In the genomic region with DNA sequence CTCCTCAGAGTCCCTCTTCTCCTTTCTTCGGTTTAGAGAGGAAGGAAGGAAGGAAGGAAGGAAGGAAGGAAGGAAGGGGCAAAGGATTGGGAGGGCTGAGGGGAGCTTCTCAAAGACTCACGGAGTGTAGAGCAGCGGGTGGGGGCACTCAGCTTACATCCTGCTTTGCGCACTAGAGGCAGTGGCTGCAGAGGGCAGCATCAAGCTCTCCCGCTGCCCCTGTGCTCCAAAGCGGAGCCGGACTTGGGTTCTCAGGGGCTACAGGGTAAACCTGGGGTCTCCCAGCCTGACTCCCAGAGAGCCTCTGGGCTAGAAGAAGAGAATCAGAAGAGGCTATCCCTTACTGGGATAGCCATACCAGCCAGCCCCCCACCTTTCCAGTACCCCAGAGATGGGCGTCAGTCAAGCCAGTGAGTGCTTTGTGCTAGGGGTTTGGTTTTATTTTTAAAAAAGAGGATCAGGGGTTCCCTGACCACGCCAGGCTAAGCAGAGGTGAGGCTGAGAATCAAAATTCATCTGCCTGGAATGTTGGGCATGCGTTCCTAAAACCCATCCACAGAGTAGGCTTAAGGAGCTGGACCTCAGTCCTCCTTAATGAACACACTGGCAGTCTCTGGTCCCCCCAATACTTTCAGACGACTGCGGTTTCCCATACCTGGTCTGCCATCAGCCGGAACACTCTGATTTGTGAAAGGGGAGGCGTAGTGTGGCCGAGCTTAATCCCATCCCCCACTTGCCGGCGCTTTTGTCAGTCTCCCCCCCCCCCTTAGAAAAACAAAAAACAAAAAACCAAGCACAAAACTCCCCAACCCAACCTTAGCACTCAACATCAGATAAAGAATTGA, we compare ENCODE assay signal across 10 mouse cellular contexts. TPM values are rescaled to one million over a fixed set of nuclear protein-coding genes. Genes with fewer than 3 reads are reported as not detected.
DNase-seq lines count a peak whose midpoint lies in the region; ATAC-seq and TF ChIP-seq lines count a peak whose summit lies in the region.
"Had no signal": no experiment of that assay in that cellular context is flagged by ENCODE, and none has a peak within 500 bp of the region (broad histone marks: within the 10 kb centered on the region; RNA-seq: fewer than 3 reads in every experiment).

No protein-coding gene starts in this region.

- peaks cover 6% of the 10 kb centered on the region; the same call in 1 of the 2 replicates for H3K36me3 ChIP-seq in limb, embryonic 12.5 days
- H3K36me3 ChIP-seq in stomach, postnatal 0 days (ENCODE audit: control insufficient read depth, insufficient read depth, low read length): no peaks in the 10 kb centered on the region

- TF ChIP-seq EP300 in stomach, postnatal 0 days (optimal IDR thresholded peaks at IDR 0.05): no peak

- intact Hi-C loops in gastrocnemius, adult 2 months (cut with DNase I): no loop called here
- intact Hi-C loops in gastrocnemius, postnatal 36 days (cut with DNase I): no loop called here

- H3K9me3 ChIP-seq in limb, embryonic 12.5 days: no peaks in the 10 kb centered on the region
- H3K9me3 ChIP-seq in stomach, postnatal 0 days (ENCODE audit: control insufficient read depth, low read length): no peaks in the 10 kb centered on the region

- ATAC-seq in limb, embryonic 12.5 days (ENCODE audit: insufficient number of reproducible peaks, insufficient read depth, low FRiP score, low TSS enrichment, low read depth): no peak
- ATAC-seq in stomach, postnatal 0 days (ENCODE audit: low FRiP score, low TSS enrichment): no peak
- no peak for ATAC-seq in inflammation-experienced regulatory T-cells, adult 6 months

- peak overlapping the region; percentile 80 for H3K4me3 ChIP-seq in gastrocnemius, adult 2 months
- peak overlapping the region; percentile 97 for H3K4me3 ChIP-seq in limb, embryonic 12.5 days (replicated peaks)
- H3K4me3 ChIP-seq in stomach, postnatal 0 days (ENCODE audit: low read depth, low read length): peak overlapping the region; percentile 61
- H3K4me3 ChIP-seq: myocyte had no signal

- 3% methylated on average over 17 of the region's 17 CpGs for WGBS in limb, embryonic 12.5 days
- WGBS in stomach, postnatal 0 days: 18% methylated on average over 16 of the region's 17 CpGs

- peaks cover 67% of the 10 kb centered on the region for H3K4me1 ChIP-seq in limb, embryonic 12.5 days (replicated peaks)
- peaks cover 6% of the 10 kb centered on the region for H3K4me1 ChIP-seq in stomach, postnatal 0 days (replicated peaks; ENCODE audit: control insufficient read depth, insufficient read depth)

- peak overlapping the region; percentile 73 for H3K27ac ChIP-seq in gastrocnemius, adult 2 months
- H3K27ac ChIP-seq in limb, embryonic 12.5 days: peak overlapping the region; percentile 98
- H3K27ac ChIP-seq in stomach, postnatal 0 days (replicated peaks): no peak overlapping the region

- peak overlapping the region; percentile 98 for H3K9ac ChIP-seq in limb, embryonic 12.5 days (replicated peaks)
- H3K9ac ChIP-seq in stomach, postnatal 0 days (ENCODE audit: low read length): peak overlapping the region; percentile 67

- peak overlapping the region; percentile 83 for H3K4me2 ChIP-seq in limb, embryonic 12.5 days
- H3K4me2 ChIP-seq in stomach, postnatal 0 days (replicated peaks; ENCODE audit: low read depth): peak overlapping the region; percentile 92

- peaks cover 17% of the 10 kb centered on the region for H3K27me3 ChIP-seq in limb, embryonic 12.5 days
- H3K27me3 ChIP-seq in stomach, postnatal 0 days (ENCODE audit: control insufficient read depth, insufficient read depth, low read length): peaks cover 7% of the 10 kb centered on the region; the same call in 1 of the 2 replicates

- no peak for DNase-seq in gastrocnemius, adult 2 months
- DNase-seq in gastrocnemius, postnatal 36 days: no peak
- peak; percentile 29 for DNase-seq in right cerebral cortex, postnatal 25 days
- no peak for DNase-seq in right cerebral cortex, adult 2 months (ENCODE audit: low spot score in 2 of 2)
- no peak for DNase-seq in stomach, postnatal 0 days (ENCODE audit: low spot score)
- no peak for DNase-seq in spleen, postnatal 4 days (ENCODE audit: low spot score in 2 of 2)
- DNase-seq: kidney, adult 8-10 months had no signal

- no peak for TF ChIP-seq CTCF in gastrocnemius, adult 2 months (IDR thresholded peaks at IDR 0.05)
- TF ChIP-seq CTCF in stomach, postnatal 0 days (IDR thresholded peaks at IDR 0.05; ENCODE audit: low read depth): peak; percentile 26

RNA-seq across cellular contexts. Expression of a gene that starts 2.0 kb away (rescaled TPM):
- 1 to 10 TPM; 1.2 to 3.0 TPM for total RNA-seq in gastrocnemius, adult 2 months (2021)
- 1 to 10 TPM; 2.0 to 3.0 TPM for total RNA-seq in gastrocnemius, postnatal 36 days (2021)
- 25.5 and 26.9 TPM in 2 replicates for polyA plus RNA-seq in limb, embryonic 12.5 days (2016; fragmentation: Nextera tagmentation; extraction: Ambion mirVana)
- 1.8 and 2.0 TPM in 2 replicates for polyA plus RNA-seq in stomach, postnatal 0 days (2015; fragmentation: Nextera tagmentation; extraction: Ambion mirVana)
- not detected for polyA plus RNA-seq in inflammation-experienced regulatory T-cells, adult 6 months (2017; shearing (Covaris generic))

RNA-seq across cellular contexts. Expression of a gene that starts 14.0 kb away (rescaled TPM):
- total RNA-seq in gastrocnemius, adult 2 months (2021): not detected
- total RNA-seq in gastrocnemius, postnatal 36 days (2021): not detected
- 0.20 and 0.40 TPM in 2 replicates for polyA plus RNA-seq in limb, embryonic 12.5 days (2016; fragmentation: Nextera tagmentation; extraction: Ambion mirVana)
- polyA plus RNA-seq in stomach, postnatal 0 days (2015; fragmentation: Nextera tagmentation; extraction: Ambion mirVana): 0.05 and 0.18 TPM in 2 replicates
- polyA plus RNA-seq in inflammation-experienced regulatory T-cells, adult 6 months (2017; shearing (Covaris generic)): not detected
- polyA plus RNA-seq: myocyte had no signal

RNA-seq across cellular contexts. Expression of a gene that starts 27.8 kb away (rescaled TPM):
- under 1 TPM in 1 of 2 experiments, not detected in 1; 0.05 TPM for total RNA-seq in gastrocnemius, adult 2 months (2021)
- total RNA-seq in gastrocnemius, postnatal 36 days (2021): under 1 TPM; 0.12 to 0.31 TPM
- polyA plus RNA-seq in limb, embryonic 12.5 days (2016; fragmentation: Nextera tagmentation; extraction: Ambion mirVana): 2.8 and 4.1 TPM in 2 replicates
- 53.4 and 60.1 TPM in 2 replicates for polyA plus RNA-seq in stomach, postnatal 0 days (2015; fragmentation: Nextera tagmentation; extraction: Ambion mirVana)
- not detected for polyA plus RNA-seq in inflammation-experienced regulatory T-cells, adult 6 months (2017; shearing (Covaris generic))

RNA-seq across cellular contexts. Expression of a gene that starts 49.6 kb away (rescaled TPM):
- total RNA-seq in gastrocnemius, adult 2 months (2021): not detected
- total RNA-seq in gastrocnemius, postnatal 36 days (2021): not detected
- polyA plus RNA-seq in limb, embryonic 12.5 days (2016; fragmentation: Nextera tagmentation; extraction: Ambion mirVana): 5.1 and 7.0 TPM in 2 replicates
- 1.4 and 1.9 TPM in 2 replicates for polyA plus RNA-seq in stomach, postnatal 0 days (2015; fragmentation: Nextera tagmentation; extraction: Ambion mirVana)
- not detected for polyA plus RNA-seq in inflammation-experienced regulatory T-cells, adult 6 months (2017; shearing (Covaris generic))

Comparison
In these comparisons a context has a peak if more than half of its experiments do, and no peak if none do; other contexts are left out.
1. RNA of a gene that starts 27.8 kb away (polyA plus RNA-seq): 53.4 to 60.1 TPM in stomach, postnatal 0 days; 2.8 to 4.1 TPM in limb, embryonic 12.5 days and not detected in inflammation-experienced regulatory T-cells, adult 6 months; every median in the first group is over 10 times any median in the second.
2. Peak in every context shown above with its lines, with median percentiles within 50 percentile points of each other: H3K4me3 ChIP-seq.